Mouse (Mus musculus): ENCODE measurements around the gene Igsf8. TPM values are rescaled to one million over a fixed set of nuclear protein-coding genes. Genes with fewer than 3 reads are reported as not detected.

Igsf8 gene
- polyA plus RNA-seq, 1 experiment from 2014 or later = 20.5 TPM

Other genes with a start within 250 kb of the Igsf8 start
- 2.3 and 2.6 TPM in 2 replicates for gene Vangl2, start 233.2 kb upstream of the Igsf8 start, polyA plus RNA-seq (2016; fragmentation: Nextera tagmentation; extraction: Ambion mirVana)
- gene Nhlh1, start 204.1 kb upstream of the Igsf8 start, polyA plus RNA-seq (2016; fragmentation: Nextera tagmentation; extraction: Ambion mirVana) = not detected in 2 replicates
- 92.8 and 96.5 TPM in 2 replicates for gene Copa, start 179.1 kb upstream of the Igsf8 start, polyA plus RNA-seq (2016; fragmentation: Nextera tagmentation; extraction: Ambion mirVana)
- gene Ncstn, start 178.8 kb upstream of the Igsf8 start, polyA plus RNA-seq (2016; fragmentation: Nextera tagmentation; extraction: Ambion mirVana) = 45.6 and 47.8 TPM in 2 replicates
- 55.0 and 56.8 TPM in 2 replicates for gene Pex19, start 134.9 kb upstream of the Igsf8 start, polyA plus RNA-seq (2016; fragmentation: Nextera tagmentation; extraction: Ambion mirVana)
- gene Dcaf8, start 113.6 kb upstream of the Igsf8 start, polyA plus RNA-seq (2016; fragmentation: Nextera tagmentation; extraction: Ambion mirVana) = 77.8 and 82.3 TPM in 2 replicates
- 25.7 and 26.0 TPM in 2 replicates for gene Pea15a, start 54.8 kb upstream of the Igsf8 start, polyA plus RNA-seq (2016; fragmentation: Nextera tagmentation; extraction: Ambion mirVana)
- gene Casq1, start 41.8 kb upstream of the Igsf8 start, polyA plus RNA-seq (2016; fragmentation: Nextera tagmentation; extraction: Ambion mirVana) = 0.08 and 0.32 TPM in 2 replicates
- gene Atp1a4, start 3.2 kb upstream of the Igsf8 start, polyA plus RNA-seq (2016; fragmentation: Nextera tagmentation; extraction: Ambion mirVana) = not detected in 2 replicates
- gene Atp1a2, start 36.4 kb downstream of the Igsf8 start, polyA plus RNA-seq (2016; fragmentation: Nextera tagmentation; extraction: Ambion mirVana) = 0.24 and 0.36 TPM in 2 replicates
- gene Kcnj9, start 67.7 kb downstream of the Igsf8 start, polyA plus RNA-seq (2016; fragmentation: Nextera tagmentation; extraction: Ambion mirVana) = not detected in 2 replicates
- gene Kcnj10, start 79.6 kb downstream of the Igsf8 start, polyA plus RNA-seq (2016; fragmentation: Nextera tagmentation; extraction: Ambion mirVana) = 0.02 and 0.07 TPM in 2 replicates
- 4.3 TPM in 2 replicates for gene Pigm, start 114.9 kb downstream of the Igsf8 start, polyA plus RNA-seq (2016; fragmentation: Nextera tagmentation; extraction: Ambion mirVana)
- gene Slamf9, start 213.7 kb downstream of the Igsf8 start, polyA plus RNA-seq (2016; fragmentation: Nextera tagmentation; extraction: Ambion mirVana) = 1.1 and 1.3 TPM in 2 replicates
- 3.9 and 4.2 TPM in 2 replicates for gene Igsf9, start 220.1 kb downstream of the Igsf8 start, polyA plus RNA-seq (2016; fragmentation: Nextera tagmentation; extraction: Ambion mirVana)
- 177 and 178 TPM in 2 replicates for gene Tagln2, start 238.4 kb downstream of the Igsf8 start, polyA plus RNA-seq (2016; fragmentation: Nextera tagmentation; extraction: Ambion mirVana)